Mouse (Mus musculus) neural tube, embryonic 15.5 days (tissue): Measurements from ENCODE around the gene Kif26a. TPM values are rescaled to one million over a fixed set of nuclear protein-coding genes. Genes with fewer than 3 reads are reported as not detected.
A peak's percentile ranks its signal among the peaks of the same experiment; 100 is the strongest.

Source experiments
- ATAC-seq: fragments of 200-750 bp; cut with Nextera tagmentation; 2 replicates; pipeline ENCODE4 v1.8.0; 2017; ENCODE audit warnings: mild to moderate bottlenecking, moderate TSS enrichment, moderate library complexity; ENCODE audit not compliant: low FRiP score
- H3K27ac ChIP-seq: fragments of 300-500 bp; sonication (generic); replicated peaks from 2 replicates; pipeline ENCODE4 v1.5.1; 2015; ENCODE audit warnings: mild to moderate bottlenecking, inconsistent platforms
- H3K27me3 ChIP-seq: fragments of 300-500 bp; sonication (generic); replicated peaks from 2 replicates; pipeline ENCODE4 v1.6.1; 2015; ENCODE audit warnings: inconsistent platforms
- H3K36me3 ChIP-seq: fragments of 300-500 bp; sonication (generic); 2 replicates; pipeline ENCODE4 v1.6.1; 2015; ENCODE audit warnings: inconsistent platforms
- H3K4me1 ChIP-seq: fragments of 300-500 bp; sonication (generic); 2 replicates; pipeline ENCODE4 v1.6.1; 2015; ENCODE audit warnings: inconsistent platforms
- H3K4me2 ChIP-seq: fragments of 300-500 bp; sonication (generic); 2 replicates; pipeline ENCODE4 v1.6.1; 2015; ENCODE audit warnings: inconsistent platforms, mild to moderate bottlenecking, moderate library complexity
- H3K4me3 ChIP-seq: fragments of 300-500 bp; sonication (generic); replicated peaks from 2 replicates; pipeline ENCODE4 v1.5.1; 2015; ENCODE audit warnings: mild to moderate bottlenecking, inconsistent platforms
- H3K9ac ChIP-seq: fragments of 300-500 bp; sonication (generic); replicated peaks from 2 replicates; pipeline ENCODE4 v1.6.1; 2015; ENCODE audit warnings: mild to moderate bottlenecking, inconsistent platforms
- H3K9me3 ChIP-seq: fragments of 300-500 bp; sonication (generic); replicated peaks from 2 replicates; pipeline ENCODE4 v1.6.1; 2016; ENCODE audit warnings: inconsistent platforms
- WGBS: fragments of 180-500 bp; shearing (Covaris S2); methylation state at CpG from one replicate; pipeline ENCODE4 v1.1.7; 2015; ENCODE audit warnings: mixed read lengths; 5-methylcytosine and 5-hydroxymethylcytosine counted together
- polyA plus RNA-seq: library from polyadenylated mRNA; unstranded; fragments of >200 nt; fragmentation: Nextera tagmentation; extraction: Ambion mirVana; gene quantifications from 2 replicates; pipeline ENCODE4 v1.2.1, GENCODE M21; 2015

Gene Kif26a
- polyA plus RNA-seq, 1 experiment from 2014 or later, result 4.0 TPM

DNA sequence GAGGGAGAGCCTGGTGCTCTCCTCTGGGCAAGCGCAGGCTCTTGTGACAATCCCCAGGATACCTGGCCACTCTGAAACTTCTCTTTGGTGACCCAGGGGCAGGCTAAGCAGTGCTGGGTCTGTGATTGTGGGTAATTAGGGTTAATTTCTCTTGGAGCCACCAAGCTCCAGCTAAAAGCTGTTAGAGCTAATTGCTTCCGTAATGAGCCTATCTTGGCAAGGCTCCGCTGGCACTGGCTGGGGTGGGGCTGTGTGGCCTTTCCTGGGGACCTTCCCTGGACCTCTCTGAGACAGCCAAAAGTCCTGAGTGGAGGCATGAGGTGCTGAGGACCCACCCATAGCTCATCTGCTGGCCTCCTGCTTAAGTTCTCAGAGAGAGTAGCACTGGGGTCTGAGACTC lies 53.4 kb downstream of the Kif26a start:
- Histone ChIP-seq H3K4me1 (peaks cover 43% of the 10 kb centered on the region), H3K36me3 (no peaks in the 10 kb centered on the region), H3K9me3 (no peaks in the 10 kb centered on the region), H3K4me2 (no peak overlapping the region), H3K27ac (no peak overlapping the region), H3K9ac (no peak overlapping the region), H3K4me3 (no peak overlapping the region), H3K27me3 (peaks cover 23% of the 10 kb centered on the region)
- ATAC-seq, result no peak
- 30% methylated on average over 3 of the region's 3 CpGs for WGBS

- no peak overlapping the region for H3K4me2 ChIP-seq
- no peak for ATAC-seq
- H3K9me3 ChIP-seq, result no peaks in the 10 kb centered on the region
- H3K36me3 ChIP-seq, result no peaks in the 10 kb centered on the region
- 73% methylated on average over 2 of the region's 2 CpGs for WGBS
- H3K27ac ChIP-seq, result no peak overlapping the region
- H3K4me1 ChIP-seq, result peaks cover 38% of the 10 kb centered on the region
- peaks cover 24% of the 10 kb centered on the region for H3K27me3 ChIP-seq
- H3K9ac ChIP-seq, result no peak overlapping the region
- no peak overlapping the region for H3K4me3 ChIP-seq
Measured at GRCm38 (mm10) chr12:112200045-112200444, 54.0 kb downstream of the Kif26a start.

- H3K9ac ChIP-seq, result no peak overlapping the region
- H3K4me1 ChIP-seq, result peaks cover 38% of the 10 kb centered on the region
- no peak overlapping the region for H3K27ac ChIP-seq
- no peaks in the 10 kb centered on the region for H3K9me3 ChIP-seq
- no peaks in the 10 kb centered on the region for H3K36me3 ChIP-seq
- 62% methylated on average over 2 of the region's 2 CpGs for WGBS
- 0 out of 2 replicates have a peak, but pooled peaks cover 7% of the 10 kb centered on the region for H3K27me3 ChIP-seq
- peak; percentile 51; the same call in 1 of the 2 replicates for ATAC-seq
- H3K4me3 ChIP-seq, result no peak overlapping the region
- no peak overlapping the region for H3K4me2 ChIP-seq
Measured at GRCm38 (mm10) chr12:112207163-112207562, 61.2 kb downstream of the Kif26a start.

DNA sequence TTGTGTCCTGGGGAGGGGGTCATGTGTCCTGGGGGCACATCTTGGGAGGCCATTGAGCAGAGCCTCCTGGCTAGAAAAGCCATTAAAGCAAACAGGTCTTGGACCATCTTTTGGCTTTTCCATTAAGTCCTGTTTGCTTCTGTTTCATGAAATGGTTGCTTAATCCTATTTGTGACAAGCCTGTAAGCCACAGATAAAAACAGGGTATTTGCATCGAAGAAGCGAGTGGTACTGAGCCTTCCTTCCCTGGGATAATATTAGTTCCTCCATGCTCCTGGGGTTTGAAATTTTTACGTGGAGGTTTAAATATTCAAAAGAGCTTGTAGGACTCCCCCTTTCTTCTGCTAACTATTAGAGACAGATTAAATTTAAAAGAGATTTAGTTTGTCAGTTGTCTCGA lies 61.7 kb downstream of the Kif26a start:
- no peak overlapping the region for H3K27ac ChIP-seq
- WGBS, result 52% methylated on average over 4 of the region's 4 CpGs
- no peak for ATAC-seq
- H3K4me3 ChIP-seq, result no peak overlapping the region
- no peaks in the 10 kb centered on the region for H3K9me3 ChIP-seq
- no peaks in the 10 kb centered on the region for H3K36me3 ChIP-seq
- no peak overlapping the region for H3K9ac ChIP-seq
- H3K4me1 ChIP-seq, result peaks cover 38% of the 10 kb centered on the region
- H3K27me3 ChIP-seq, result 0 out of 2 replicates have a peak, but pooled peaks cover 7% of the 10 kb centered on the region
- H3K4me2 ChIP-seq, result no peak overlapping the region

- H3K27ac ChIP-seq, result peak overlapping the region; percentile 48; the same call in 1 of the 2 replicates
- no peak overlapping the region for H3K4me3 ChIP-seq
- H3K9ac ChIP-seq, result no peak overlapping the region
- no peak overlapping the region for H3K4me2 ChIP-seq
- no peaks in the 10 kb centered on the region for H3K36me3 ChIP-seq
- peaks cover 19% of the 10 kb centered on the region for H3K27me3 ChIP-seq
- H3K4me1 ChIP-seq, result peaks cover 44% of the 10 kb centered on the region
- ATAC-seq, result peak; percentile 55
- no peaks in the 10 kb centered on the region for H3K9me3 ChIP-seq
- 13% methylated on average over 12 of the region's 13 CpGs for WGBS
Measured at GRCm38 (mm10) chr12:112210622-112211021, 64.6 kb downstream of the Kif26a start.

- Histone ChIP-seq H3K27ac (no peak overlapping the region), H3K27me3 (peaks cover 26% of the 10 kb centered on the region), H3K9ac (no peak overlapping the region), H3K4me1 (peaks cover 38% of the 10 kb centered on the region), H3K4me3 (no peak overlapping the region), H3K36me3 (no peaks in the 10 kb centered on the region), H3K9me3 (no peaks in the 10 kb centered on the region), H3K4me2 (no peak overlapping the region)
- no peak for ATAC-seq
- WGBS, result 9% methylated on average over 13 of the region's 13 CpGs
Measured at GRCm38 (mm10) chr12:112214441-112214857, 68.4 kb downstream of the Kif26a start.

GRCm38 (mm10) chr12:112215545-112215944 lies 69.5 kb downstream of the Kif26a start:
- H3K27ac ChIP-seq, result no peak overlapping the region
- H3K36me3 ChIP-seq, result no peaks in the 10 kb centered on the region
- H3K4me1 ChIP-seq, result peaks cover 27% of the 10 kb centered on the region
- H3K4me2 ChIP-seq, result no peak overlapping the region
- H3K4me3 ChIP-seq, result no peak overlapping the region
- no peaks in the 10 kb centered on the region for H3K9me3 ChIP-seq
- peaks cover 31% of the 10 kb centered on the region for H3K27me3 ChIP-seq
- WGBS, result 87% methylated on average over 7 of the region's 7 CpGs
- no peak overlapping the region for H3K9ac ChIP-seq
- no peak for ATAC-seq

GRCm38 (mm10) chr12:112217021-112217420 lies 71.0 kb downstream of the Kif26a start:
- peaks cover 35% of the 10 kb centered on the region for H3K27me3 ChIP-seq
- no peak overlapping the region for H3K9ac ChIP-seq
- ATAC-seq, result peak; percentile 35; the same call in 1 of the 2 replicates
- peaks cover 32% of the 10 kb centered on the region for H3K4me1 ChIP-seq
- 24% methylated on average over 7 of the region's 7 CpGs for WGBS
- no peak overlapping the region for H3K4me3 ChIP-seq
- H3K27ac ChIP-seq, result no peak overlapping the region
- H3K9me3 ChIP-seq, result no peaks in the 10 kb centered on the region
- H3K36me3 ChIP-seq, result no peaks in the 10 kb centered on the region
- no peak overlapping the region for H3K4me2 ChIP-seq

DNA sequence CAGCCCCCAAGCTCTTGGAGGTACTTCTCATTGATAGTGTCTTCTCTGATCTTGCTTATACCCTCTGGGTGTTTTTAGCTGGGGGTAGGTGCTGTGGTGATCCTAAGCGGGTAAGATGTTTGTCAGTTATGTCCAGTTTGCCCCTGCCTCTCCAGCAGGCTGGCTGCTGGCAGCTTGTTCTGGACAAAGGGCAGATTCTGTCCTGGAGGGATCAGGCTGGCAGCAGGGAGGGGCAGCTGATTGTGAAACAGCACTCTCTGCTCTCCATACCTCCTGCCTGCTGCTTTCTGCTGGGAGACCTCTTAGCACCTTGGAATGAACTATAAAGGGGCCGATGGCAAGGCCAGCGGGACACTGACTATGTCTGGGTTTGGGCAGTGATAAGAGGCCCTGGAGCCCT lies 71.7 kb downstream of the Kif26a start:
- peaks cover 41% of the 10 kb centered on the region for H3K27me3 ChIP-seq
- no peak overlapping the region for H3K9ac ChIP-seq
- H3K4me2 ChIP-seq, result no peak overlapping the region
- H3K27ac ChIP-seq, result no peak overlapping the region
- H3K4me1 ChIP-seq, result peaks cover 38% of the 10 kb centered on the region
- WGBS, result 68% methylated on average over 3 of the region's 3 CpGs
- no peak overlapping the region for H3K4me3 ChIP-seq
- no peaks in the 10 kb centered on the region for H3K36me3 ChIP-seq
- no peak for ATAC-seq
- no peaks in the 10 kb centered on the region for H3K9me3 ChIP-seq

- ATAC-seq, result no peak
- 33% methylated on average over 6 of the region's 6 CpGs for WGBS
- Histone ChIP-seq H3K4me1 (peaks cover 29% of the 10 kb centered on the region), H3K36me3 (no peaks in the 10 kb centered on the region), H3K9ac (no peak overlapping the region), H3K27me3 (peaks cover 26% of the 10 kb centered on the region; the same call in 1 of the 2 replicates), H3K4me3 (no peak overlapping the region), H3K27ac (0 out of 2 replicates have a peak overlapping the region, but pooled peaks have one; percentile 37), H3K4me2 (no peak overlapping the region), H3K9me3 (no peaks in the 10 kb centered on the region)
Measured at GRCm38 (mm10) chr12:112221290-112221689, 75.3 kb downstream of the Kif26a start.

GRCm38 (mm10) chr12:112221754-112222439 lies 75.9 kb downstream of the Kif26a start:
- H3K4me3 ChIP-seq, result no peak overlapping the region
- peaks cover 23% of the 10 kb centered on the region for H3K4me1 ChIP-seq
- no peaks in the 10 kb centered on the region for H3K36me3 ChIP-seq
- 0 out of 2 replicates have a peak overlapping the region, but pooled peaks have one; percentile 37 for H3K27ac ChIP-seq
- peak overlapping the region; percentile 23; the same call in 1 of the 2 replicates for H3K4me2 ChIP-seq
- peaks cover 26% of the 10 kb centered on the region; the same call in 1 of the 2 replicates for H3K27me3 ChIP-seq
- WGBS, result 8% methylated on average over 19 of the region's 19 CpGs
- no peaks in the 10 kb centered on the region for H3K9me3 ChIP-seq
- peak; percentile 46; the same call in 1 of the 2 replicates for ATAC-seq
- H3K9ac ChIP-seq, result no peak overlapping the region

DNA sequence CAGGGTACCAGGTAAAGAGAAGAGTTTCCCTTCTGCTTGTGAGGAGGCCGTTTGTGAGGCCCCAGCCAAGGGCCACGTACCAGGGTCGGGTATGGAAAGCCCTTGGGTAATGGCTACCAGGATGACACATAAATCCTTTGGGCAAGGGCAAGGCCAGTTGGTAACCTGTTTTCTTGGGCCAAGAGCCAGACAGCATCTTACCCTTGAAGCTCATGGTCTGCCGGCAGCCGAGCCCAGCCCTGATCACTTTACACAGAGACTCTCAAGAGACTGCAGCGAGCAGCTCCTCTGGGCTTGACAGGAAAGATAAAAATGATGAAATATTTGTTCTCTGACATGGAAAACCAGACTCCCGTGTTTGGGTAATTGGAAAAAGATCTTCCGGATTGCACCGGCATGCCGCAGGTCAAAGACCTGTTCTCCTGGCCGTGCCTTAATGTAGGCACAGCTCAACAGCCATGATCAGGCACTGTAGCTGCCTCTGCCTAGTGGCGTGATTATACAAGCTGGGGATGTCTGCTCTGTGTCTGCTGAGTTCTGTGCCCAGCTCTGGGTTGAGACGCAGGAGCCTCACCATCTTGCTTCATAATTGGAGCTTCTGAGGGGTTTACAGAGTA lies 77.8 kb downstream of the Kif26a start:
- Histone ChIP-seq H3K27me3 (peaks cover 19% of the 10 kb centered on the region; the same call in 1 of the 2 replicates), H3K36me3 (no peaks in the 10 kb centered on the region), H3K27ac (no peak overlapping the region), H3K4me2 (no peak overlapping the region), H3K4me1 (peaks cover 19% of the 10 kb centered on the region), H3K9ac (no peak overlapping the region), H3K4me3 (no peak overlapping the region), H3K9me3 (no peaks in the 10 kb centered on the region)
- 67% methylated on average over 13 of the region's 13 CpGs for WGBS
- ATAC-seq, result no peak
